Mouse (Mus musculus): ENCODE results near the gene Nanog.

DNA sequence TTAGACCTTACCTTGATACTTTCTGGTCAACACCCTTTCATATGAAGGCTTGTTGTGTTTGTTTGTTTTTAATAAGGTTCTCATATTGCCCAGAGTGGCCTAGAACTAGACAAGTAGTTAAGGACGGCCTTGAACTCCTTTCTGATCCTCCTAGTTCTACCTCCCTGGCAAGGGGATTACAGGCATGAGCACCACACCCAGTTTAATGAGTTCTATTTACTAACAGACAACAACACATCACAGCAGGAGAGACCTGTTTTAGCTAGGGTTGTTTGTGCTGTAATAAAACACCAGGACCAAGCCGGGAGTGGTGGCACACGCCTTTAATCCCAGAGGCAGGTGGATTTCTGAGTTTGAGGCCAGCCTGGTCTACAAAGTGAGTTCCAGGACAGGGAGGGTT lies 55.2 kb downstream of the Nanog start:
- TF ChIP-seq CTCF (IDR thresholded peaks at IDR 0.05; ENCODE audit: control insufficient read depth, insufficient read depth, insufficient read length) (no peak), CEBPB (IDR thresholded peaks at IDR 0.05; ENCODE audit: low read depth) (no peak), MAX (IDR thresholded peaks at IDR 0.05) (no peak), USF1 (IDR thresholded peaks at IDR 0.05; ENCODE audit: low read depth) (no peak), MYOG (IDR thresholded peaks at IDR 0.05; ENCODE audit: control insufficient read depth, extremely low read depth, insufficient read length) (no peak), FOSL1 (IDR thresholded peaks at IDR 0.05; ENCODE audit: insufficient read depth, low read length, poor library complexity, severe bottlenecking) (no peak)

Measured in C2C12 (cell line).